Mouse (Mus musculus): ENCODE results near the gene Hsf3. TPM values are rescaled to one million over a fixed set of nuclear protein-coding genes. Genes with fewer than 3 reads are reported as not detected.

The Hsf3 gene
- polyA plus RNA-seq (2015; fragmentation: Nextera tagmentation; extraction: Ambion mirVana), result 0.06 TPM in 1 of 2 replicates, not detected in the other

DNA sequence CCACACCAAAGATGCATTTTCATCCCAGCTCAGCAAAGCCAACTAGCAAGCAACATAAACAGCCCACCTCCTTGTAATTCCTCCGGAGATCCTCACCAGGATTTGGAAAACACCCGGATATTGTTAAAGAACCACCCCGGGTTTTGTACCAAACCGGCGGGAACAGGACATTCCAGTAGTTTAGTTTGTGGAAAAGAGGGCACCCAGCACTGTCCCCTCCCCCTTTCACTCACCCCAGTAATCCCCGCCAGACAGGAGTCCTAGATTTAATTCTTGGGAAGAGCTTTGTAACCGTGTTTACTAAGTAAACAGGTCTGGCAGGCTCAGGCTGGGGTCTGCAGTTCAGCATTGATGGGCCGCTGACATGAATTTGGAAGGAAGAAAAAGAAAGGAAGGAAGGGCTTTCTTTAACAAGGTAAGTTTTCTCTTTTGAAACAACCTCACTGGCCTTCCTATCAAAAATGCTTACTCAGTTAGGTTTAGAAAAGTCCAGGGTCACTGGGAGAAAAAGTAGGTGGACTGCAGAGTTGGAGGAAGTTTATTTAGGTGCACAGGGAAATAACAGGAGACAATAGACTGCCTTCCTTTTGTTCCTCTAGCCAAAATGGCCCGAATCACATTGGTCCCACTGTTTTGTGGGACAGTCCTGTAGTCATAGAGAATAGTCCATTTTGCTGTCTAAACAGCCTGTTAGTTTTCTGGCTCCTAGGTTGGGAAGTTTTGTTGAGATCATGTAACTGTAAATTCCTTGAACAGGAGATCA lies at the start of gene Hsf3:
Hsf3 (minus strand) TSS at position 94 of the 763 bp plus-strand sequence.

DNA sequence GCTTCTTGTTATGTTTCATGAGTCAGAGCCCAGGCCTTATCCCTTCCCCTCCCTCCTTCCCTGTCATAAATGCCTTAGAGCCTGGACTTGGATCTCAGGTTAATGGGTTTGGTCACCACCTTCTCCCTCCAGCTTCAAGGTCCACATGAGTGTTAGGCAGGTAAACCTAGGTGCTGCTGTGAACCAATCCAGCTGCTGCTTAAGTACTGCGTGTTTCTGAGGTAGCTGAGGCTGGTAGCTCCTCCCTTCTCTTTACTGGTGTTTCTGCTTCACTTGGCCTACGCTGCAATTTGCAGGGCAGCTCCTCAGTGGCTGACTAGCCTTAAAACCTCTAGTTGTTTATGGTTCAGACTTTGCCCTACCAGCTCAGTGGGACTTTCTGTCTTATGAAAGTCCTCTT lies 945 bp downstream of the Hsf3 start, which contains the start of gene Heph:
Heph (plus strand) TSS at position 211 of the 400 bp plus-strand sequence.

DNA sequence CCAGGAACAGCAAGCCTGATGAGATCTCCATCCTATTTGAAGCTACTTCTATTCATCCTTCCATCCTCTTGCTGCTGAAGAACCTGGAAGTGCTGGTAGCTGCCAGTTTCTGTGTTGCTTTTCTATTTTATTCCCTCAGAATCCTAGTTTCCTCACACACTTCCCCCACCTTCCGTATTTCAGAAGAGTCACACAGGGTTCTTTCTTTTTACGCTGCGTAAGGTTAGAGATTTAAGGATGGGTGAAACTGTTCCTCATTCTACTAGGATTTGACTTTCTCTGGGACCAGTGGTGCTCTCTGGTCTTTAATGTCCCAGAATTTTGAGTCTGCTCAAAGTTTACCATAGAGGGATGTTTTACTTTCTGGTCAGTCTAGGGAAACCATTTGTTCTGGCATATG lies 162.8 kb downstream of the Hsf3 start, which contains the start of gene Vsig4:
Vsig4 (minus strand) TSS at position 101 of the 400 bp plus-strand sequence.

Other genes with a start within 250 kb of the Hsf3 start
- 0.08 TPM in 1 of 2 replicates, not detected in the other for gene Vsig4, start 162.9 kb downstream of the Hsf3 start, polyA plus RNA-seq (2015; fragmentation: Nextera tagmentation; extraction: Ambion mirVana)
- gene Heph, start 935 bp downstream of the Hsf3 start, polyA plus RNA-seq (2015; fragmentation: Nextera tagmentation; extraction: Ambion mirVana), result 2.3 and 3.9 TPM in 2 replicates

All from spleen, postnatal 0 days (tissue).